Mouse (Mus musculus) forebrain, embryonic 15.5 days (tissue): Measurements from ENCODE around the gene Olfr76. TPM values are rescaled to one million over a fixed set of nuclear protein-coding genes. Genes with fewer than 3 reads are reported as not detected.
"Not testable (repeated sequence)": the region's sequence is repeated elsewhere in the genome, so short reads cannot be mapped to it uniquely, and the experiment has no call there.

Source experiments
- ATAC-seq: fragments of 200-750 bp; cut with Nextera tagmentation; replicated peaks from 2 replicates; pipeline ENCODE4 v1.8.0; 2017; ENCODE audit warnings: mild to moderate bottlenecking, moderate TSS enrichment, moderate library complexity
- H3K27ac ChIP-seq: fragments of 300-500 bp; sonication (generic); replicated peaks from 2 replicates; pipeline ENCODE4 v1.5.1; 2015; ENCODE audit warnings: mild to moderate bottlenecking, inconsistent platforms
- H3K27me3 ChIP-seq: fragments of 300-500 bp; sonication (generic); 2 replicates; pipeline ENCODE4 v1.6.1; 2015; ENCODE audit warnings: inconsistent platforms
- H3K36me3 ChIP-seq: fragments of 300-500 bp; sonication (generic); 2 replicates; pipeline ENCODE4 v1.6.1; 2015; ENCODE audit warnings: mild to moderate bottlenecking, inconsistent platforms
- H3K4me1 ChIP-seq: fragments of 300-500 bp; sonication (generic); 2 replicates; pipeline ENCODE4 v1.6.1; 2015; ENCODE audit warnings: inconsistent platforms
- H3K4me2 ChIP-seq: fragments of 300-500 bp; sonication (generic); replicated peaks from 2 replicates; pipeline ENCODE4 v1.6.1; 2015; ENCODE audit warnings: mild to moderate bottlenecking, inconsistent platforms
- H3K4me3 ChIP-seq: fragments of 300-500 bp; sonication (generic); 2 replicates; pipeline ENCODE4 v1.5.1; 2015; ENCODE audit warnings: mild to moderate bottlenecking, inconsistent platforms
- H3K9ac ChIP-seq: fragments of 300-500 bp; sonication (generic); replicated peaks from 2 replicates; pipeline ENCODE4 v1.6.1; 2015; ENCODE audit warnings: mild to moderate bottlenecking, inconsistent platforms
- H3K9me3 ChIP-seq: fragments of 300-500 bp; sonication (generic); 2 replicates; pipeline ENCODE4 v1.6.1; 2016; ENCODE audit warnings: inconsistent platforms
- WGBS: fragments of 180-500 bp; shearing (Covaris S2); methylation state at CpG from one replicate; pipeline ENCODE4 v1.1.7; 2015; ENCODE audit warnings: mixed read lengths; 5-methylcytosine and 5-hydroxymethylcytosine counted together
- polyA plus RNA-seq: library from polyadenylated mRNA; unstranded; fragments of >200 nt; fragmentation: Nextera tagmentation; extraction: Ambion mirVana; gene quantifications from 2 replicates; pipeline ENCODE4 v1.2.1, GENCODE M21; 2015

The Olfr76 gene
- polyA plus RNA-seq: not detected in 2 replicates

- no peak within 1 kb of the TSS for H3K4me3 ChIP-seq
- 77% methylated on average over 3 of the region's 3 CpGs for WGBS
- no peak for ATAC-seq
Measured at GRCm38 (mm10) chr19:12123103-12123502, at the start of gene Olfr76. Gene Olfr76 (minus strand): TSS chr19:12123203.

GRCm38 (mm10) chr19:12170062-12170599 lies 47.1 kb upstream of the Olfr76 start, which contains the start of gene Olfr1555-ps1:
Gene Olfr1555-ps1 (minus strand): TSS chr19:12170112.
- H3K4me3 ChIP-seq, ATAC-seq, H3K4me2 ChIP-seq, H3K9me3 ChIP-seq, H3K27ac ChIP-seq, H3K9ac ChIP-seq, H3K27me3 ChIP-seq, H3K4me1 ChIP-seq, H3K36me3 ChIP-seq: not testable (repeated sequence)
- 15% methylated on average over 1 of the region's 1 CpGs for WGBS

More at GRCm38 (mm10) chr19:12123103-12123502, at the start of gene Olfr76:
- H3K36me3 ChIP-seq: no peaks in the 10 kb centered on the region
- no peak within 1 kb of the TSS for H3K27ac ChIP-seq
- H3K9me3 ChIP-seq: no peaks in the 10 kb centered on the region
- H3K27me3 ChIP-seq: no peaks in the 10 kb centered on the region
- H3K9ac ChIP-seq: no peak within 1 kb of the TSS
- H3K4me1 ChIP-seq: no peaks in the 10 kb centered on the region
- no peak within 1 kb of the TSS for H3K4me2 ChIP-seq

- no peaks in the 10 kb centered on the region for H3K9me3 ChIP-seq
- no peak for ATAC-seq
- no peak overlapping the region for H3K27ac ChIP-seq
- no peak overlapping the region for H3K4me3 ChIP-seq
- WGBS: 85% methylated on average over 3 of the region's 3 CpGs
- no peaks in the 10 kb centered on the region for H3K4me1 ChIP-seq
- no peak overlapping the region for H3K9ac ChIP-seq
- no peaks in the 10 kb centered on the region for H3K36me3 ChIP-seq
- H3K4me2 ChIP-seq: no peak overlapping the region
- no peaks in the 10 kb centered on the region for H3K27me3 ChIP-seq
Measured at GRCm38 (mm10) chr19:12145452-12145851, 22.4 kb upstream of the Olfr76 start.

GRCm38 (mm10) chr19:12143356-12143755 lies 20.4 kb upstream of the Olfr76 start:
- no peaks in the 10 kb centered on the region for H3K27me3 ChIP-seq
- no peak overlapping the region for H3K9ac ChIP-seq
- WGBS: 31% methylated on average over 1 of the region's 1 CpGs
- peak; percentile 61; the same call in 1 of the 2 replicates for ATAC-seq
- H3K9me3 ChIP-seq: no peaks in the 10 kb centered on the region
- no peak overlapping the region for H3K4me3 ChIP-seq
- H3K27ac ChIP-seq: no peak overlapping the region; the same call in 1 of the 2 replicates
- H3K4me1 ChIP-seq: no peaks in the 10 kb centered on the region
- H3K4me2 ChIP-seq: no peak overlapping the region
- no peaks in the 10 kb centered on the region for H3K36me3 ChIP-seq

- no peak overlapping the region for H3K9ac ChIP-seq
- no peak overlapping the region for H3K4me2 ChIP-seq
- H3K27me3 ChIP-seq: no peaks in the 10 kb centered on the region
- H3K4me3 ChIP-seq: no peak overlapping the region
- no peaks in the 10 kb centered on the region for H3K36me3 ChIP-seq
- H3K4me1 ChIP-seq: no peaks in the 10 kb centered on the region
- 29% methylated on average over 2 of the region's 2 CpGs for WGBS
- H3K9me3 ChIP-seq: no peaks in the 10 kb centered on the region
- ATAC-seq: peak; percentile 41; the same call in 1 of the 2 replicates
- no peak overlapping the region for H3K27ac ChIP-seq
Measured at GRCm38 (mm10) chr19:12134289-12134688, 11.3 kb upstream of the Olfr76 start.

GRCm38 (mm10) chr19:12116464-12116863 lies 6.5 kb downstream of the Olfr76 start:
- Histone ChIP-seq H3K4me1 (no peaks in the 10 kb centered on the region), H3K4me2 (no peak overlapping the region), H3K27ac (no peak overlapping the region), H3K9ac (no peak overlapping the region), H3K4me3 (no peak overlapping the region), H3K36me3 (no peaks in the 10 kb centered on the region), H3K9me3 (no peaks in the 10 kb centered on the region), H3K27me3 (no peaks in the 10 kb centered on the region)
- ATAC-seq: no peak
- WGBS: 93% methylated on average over 3 of the region's 3 CpGs

GRCm38 (mm10) chr19:12115797-12116196 lies 7.2 kb downstream of the Olfr76 start, which contains the start of gene Olfr1428:
Gene Olfr1428 (minus strand): TSS chr19:12115897.
- Histone ChIP-seq H3K27ac (no peak within 1 kb of the TSS), H3K4me1 (no peaks in the 10 kb centered on the region), H3K27me3 (no peaks in the 10 kb centered on the region), H3K4me3 (no peak within 1 kb of the TSS), H3K4me2 (no peak within 1 kb of the TSS), H3K36me3 (no peaks in the 10 kb centered on the region), H3K9me3 (no peaks in the 10 kb centered on the region), H3K9ac (no peak within 1 kb of the TSS)
- no peak for ATAC-seq
- 73% methylated on average over 1 of the region's 1 CpGs for WGBS

GRCm38 (mm10) chr19:12113807-12114206 lies 9.2 kb downstream of the Olfr76 start:
- no peak overlapping the region for H3K4me2 ChIP-seq
- H3K9me3 ChIP-seq: no peaks in the 10 kb centered on the region
- no peak overlapping the region for H3K9ac ChIP-seq
- 68% methylated on average over 1 of the region's 1 CpGs for WGBS
- H3K27ac ChIP-seq: no peak overlapping the region
- ATAC-seq: no peak
- H3K36me3 ChIP-seq: no peaks in the 10 kb centered on the region
- H3K4me3 ChIP-seq: no peak overlapping the region
- H3K27me3 ChIP-seq: no peaks in the 10 kb centered on the region
- H3K4me1 ChIP-seq: no peaks in the 10 kb centered on the region

- H3K36me3 ChIP-seq: no peaks in the 10 kb centered on the region
- no peak overlapping the region for H3K4me2 ChIP-seq
- no peak overlapping the region for H3K27ac ChIP-seq
- no peak for ATAC-seq
- no peaks in the 10 kb centered on the region for H3K4me1 ChIP-seq
- H3K9ac ChIP-seq: no peak overlapping the region
- H3K4me3 ChIP-seq: no peak overlapping the region
- 66% methylated on average over 1 of the region's 1 CpGs for WGBS
- no peaks in the 10 kb centered on the region for H3K9me3 ChIP-seq
- no peaks in the 10 kb centered on the region for H3K27me3 ChIP-seq
Measured at GRCm38 (mm10) chr19:12104541-12104940, 18.5 kb downstream of the Olfr76 start.

GRCm38 (mm10) chr19:12103234-12103633 lies 19.8 kb downstream of the Olfr76 start, which contains the start of gene Olfr1427:
Gene Olfr1427 (minus strand): TSS chr19:12103334.
- no peaks in the 10 kb centered on the region for H3K27me3 ChIP-seq
- 92% methylated on average over 2 of the region's 2 CpGs for WGBS
- H3K4me3 ChIP-seq: no peak within 1 kb of the TSS
- no peaks in the 10 kb centered on the region for H3K4me1 ChIP-seq
- ATAC-seq: no peak
- no peak within 1 kb of the TSS for H3K27ac ChIP-seq
- no peaks in the 10 kb centered on the region for H3K36me3 ChIP-seq
- no peak within 1 kb of the TSS for H3K4me2 ChIP-seq
- no peaks in the 10 kb centered on the region for H3K9me3 ChIP-seq
- H3K9ac ChIP-seq: no peak within 1 kb of the TSS

GRCm38 (mm10) chr19:12091913-12092312 lies 31.1 kb downstream of the Olfr76 start, which contains the start of gene Olfr1426:
Gene Olfr1426 (minus strand): TSS chr19:12092013.
- Histone ChIP-seq H3K4me3 (no peak within 1 kb of the TSS), H3K9ac (no peak within 1 kb of the TSS), H3K4me2 (no peak within 1 kb of the TSS), H3K27ac (no peak within 1 kb of the TSS), H3K36me3 (no peaks in the 10 kb centered on the region), H3K4me1 (no peaks in the 10 kb centered on the region), H3K27me3 (no peaks in the 10 kb centered on the region), H3K9me3 (no peaks in the 10 kb centered on the region)
- ATAC-seq: no peak
- WGBS: 83% methylated on average over 1 of the region's 1 CpGs

GRCm38 (mm10) chr19:12077631-12078030 lies 45.4 kb downstream of the Olfr76 start, which contains the start of gene Olfr1425:
Gene Olfr1425 (minus strand): TSS chr19:12077731.
- H3K27me3 ChIP-seq, H3K4me3 ChIP-seq, H3K4me2 ChIP-seq, H3K4me1 ChIP-seq, ATAC-seq, H3K36me3 ChIP-seq, H3K9me3 ChIP-seq, H3K27ac ChIP-seq, H3K9ac ChIP-seq: not testable (repeated sequence)
- 82% methylated on average over 4 of the region's 4 CpGs for WGBS

- not testable (repeated sequence) for H3K27ac ChIP-seq, H3K9me3 ChIP-seq, H3K27me3 ChIP-seq, H3K4me3 ChIP-seq, H3K4me1 ChIP-seq, H3K9ac ChIP-seq, H3K36me3 ChIP-seq, H3K4me2 ChIP-seq, ATAC-seq
- WGBS: 78% methylated on average over 1 of the region's 1 CpGs
Measured at GRCm38 (mm10) chr19:12069546-12069945, 53.5 kb downstream of the Olfr76 start.
